Mouse (Mus musculus): ENCODE measurements around the gene Gm10198. TPM values are rescaled to one million over a fixed set of nuclear protein-coding genes. Genes with fewer than 3 reads are reported as not detected.

Gm10198 gene
- not detected in 2 replicates for polyA plus RNA-seq (2012; rRNA removed)

DNA sequence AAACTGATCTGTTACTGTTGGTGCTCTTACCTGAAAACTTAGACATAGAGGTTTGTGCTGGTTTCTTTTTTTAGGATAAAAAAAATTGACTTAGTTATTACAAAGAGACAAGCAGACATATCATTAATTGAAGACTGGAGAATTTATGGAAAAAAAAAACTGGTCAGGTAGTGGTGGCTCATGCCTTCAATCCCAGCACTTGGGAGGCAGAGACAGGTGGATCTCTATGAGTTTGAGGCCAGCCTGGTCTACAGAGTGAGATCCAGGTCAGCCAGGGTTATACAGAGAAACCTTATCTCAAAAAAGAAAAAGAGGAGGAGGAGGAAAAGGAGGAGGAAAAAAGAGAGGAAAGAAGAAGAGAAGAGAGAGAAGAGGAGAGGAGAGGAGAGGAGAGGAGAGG, at the start of gene Gm10198:
TSS of gene Gm10198 (plus strand) at position 301 of the 400 bp plus-strand sequence.

Other genes with a start within 250 kb of the Gm10198 start
- 80.5 and 83.5 TPM in 2 replicates for gene Gpbp1, start 102.7 kb upstream of the Gm10198 start, polyA plus RNA-seq (2012; rRNA removed)
- gene Gm49496, start 42.8 kb upstream of the Gm10198 start, polyA plus RNA-seq (2012; rRNA removed): not detected in 2 replicates
- 23.4 and 40.5 TPM in 2 replicates for gene Mier3, start 88.2 kb downstream of the Gm10198 start, polyA plus RNA-seq (2012; rRNA removed)
- gene Map3k1, start 216.2 kb downstream of the Gm10198 start, polyA plus RNA-seq (2012; rRNA removed): 14.5 and 16.1 TPM in 2 replicates

Data from central nervous system, embryonic 11.5 days (tissue).